Mouse (Mus musculus): Measurements from ENCODE around the gene Abr.
A peak's percentile ranks its signal among the peaks of the same experiment; 100 is the strongest.

Gene Abr

GRCm38 (mm10) chr11:76562584-76562983 lies 59.5 kb downstream of the Abr start:
- peak; percentile 24 for DNase-seq

- no peak for DNase-seq
Measured at GRCm38 (mm10) chr11:76562165-76562564, 59.9 kb downstream of the Abr start.

DNA sequence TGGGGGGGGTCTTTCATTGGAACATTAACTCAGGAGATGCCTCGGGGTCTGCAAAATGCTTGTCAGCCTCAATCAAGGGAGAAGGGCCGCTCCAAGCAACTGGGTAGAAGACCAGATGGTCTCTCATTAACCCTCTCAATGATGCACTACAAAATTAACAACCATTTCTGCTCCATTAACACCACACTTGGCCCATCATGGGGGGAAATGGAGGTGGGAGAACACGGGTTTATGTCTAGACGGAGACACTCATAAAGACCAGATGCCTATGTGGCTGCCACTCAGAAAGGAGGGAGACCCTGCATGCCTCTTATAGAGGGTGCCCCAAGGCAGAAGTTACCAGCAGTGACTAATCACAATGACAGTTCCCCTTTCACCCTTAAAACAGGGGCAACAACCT lies 64.3 kb downstream of the Abr start:
- no peak for DNase-seq

DNA sequence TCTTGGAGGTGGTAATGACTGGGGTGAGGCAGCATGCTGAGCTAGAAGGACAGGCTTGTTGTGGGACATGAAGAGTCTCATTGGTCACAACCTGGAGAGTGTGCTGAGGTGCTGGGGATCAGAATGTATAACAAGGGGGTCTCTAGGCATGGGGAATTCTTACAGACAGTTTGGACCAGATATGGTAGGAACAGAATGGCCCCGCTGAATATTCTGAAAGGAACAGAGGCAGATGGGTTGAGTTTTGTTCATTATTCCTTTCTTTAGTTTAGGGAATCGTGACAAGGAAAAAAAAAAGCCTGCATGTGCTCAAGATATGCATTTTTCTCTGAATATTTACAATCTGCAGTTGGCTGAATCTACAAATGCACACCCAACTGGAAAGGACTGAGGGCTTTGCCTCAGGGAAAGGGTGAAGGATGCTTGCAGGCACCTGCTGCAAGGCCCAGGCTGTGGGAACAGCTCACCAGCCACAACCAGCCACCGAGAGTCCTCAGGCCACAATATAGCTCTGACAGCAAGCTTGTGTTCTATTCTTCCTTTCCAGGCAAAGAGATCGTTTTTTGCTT lies 73.9 kb downstream of the Abr start:
- DNase-seq, result no peak

DNA sequence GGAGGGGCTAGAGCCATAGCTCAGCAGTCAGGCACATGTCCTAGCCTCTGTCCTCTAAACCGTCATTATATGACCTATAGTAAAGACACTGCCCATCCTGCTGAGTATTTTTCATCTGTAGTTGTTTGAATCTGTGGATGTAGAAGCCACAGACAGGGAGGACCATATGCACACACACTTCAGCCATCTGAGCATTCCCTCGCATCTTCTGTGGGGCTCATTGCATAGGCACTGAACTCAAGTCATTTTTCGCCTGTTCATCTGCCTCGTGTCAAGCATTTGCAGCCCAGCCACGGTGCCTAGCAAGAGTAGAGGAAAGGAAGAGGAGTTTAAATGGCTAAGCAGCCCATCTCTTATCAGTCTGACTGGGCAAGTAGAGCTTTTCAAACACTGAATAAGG lies 74.7 kb downstream of the Abr start:
- no peak for DNase-seq

DNA sequence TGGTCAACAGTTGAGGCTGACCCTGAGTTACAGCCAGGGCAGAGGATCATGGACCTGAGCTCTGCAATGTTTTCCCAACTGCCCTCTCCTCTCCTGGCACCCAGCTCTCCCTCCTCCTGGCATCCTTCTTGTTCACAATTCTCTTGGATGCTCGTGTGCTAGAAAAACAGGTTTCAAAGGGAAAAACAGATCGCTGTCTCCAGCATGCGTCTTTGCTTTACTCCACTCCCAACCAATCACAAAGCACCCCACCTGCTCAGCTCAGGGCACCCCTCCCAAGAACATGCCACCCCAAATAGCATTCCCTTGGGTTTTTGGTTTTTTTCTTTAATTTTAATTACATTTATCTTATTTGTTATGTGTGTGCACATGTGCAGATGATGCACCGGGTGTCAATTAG lies 75.7 kb downstream of the Abr start:
- DNase-seq, result no peak

DNA sequence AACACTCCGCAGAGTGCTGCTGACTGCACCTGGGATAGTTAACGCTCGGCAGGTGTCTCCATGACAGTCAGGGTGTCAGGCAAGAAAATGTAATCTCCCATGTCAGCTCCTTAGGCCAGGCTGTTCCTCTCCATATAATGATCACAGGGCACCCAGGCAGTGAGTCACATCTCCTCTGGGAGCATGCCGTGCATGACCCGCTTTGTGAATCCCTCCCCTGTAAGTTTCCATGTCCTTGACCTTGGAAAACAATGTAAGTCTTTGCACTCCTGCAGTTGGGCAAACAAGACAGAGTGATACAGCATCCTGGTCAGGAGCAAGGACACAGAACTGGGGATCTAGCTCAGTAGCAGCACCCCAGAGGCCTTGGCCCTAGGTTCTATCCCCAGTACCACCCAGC lies 78.8 kb downstream of the Abr start:
- DNase-seq, result no peak

- DNase-seq, result peak; percentile 40
Measured at GRCm38 (mm10) chr11:76540973-76541372, 81.1 kb downstream of the Abr start.

DNA sequence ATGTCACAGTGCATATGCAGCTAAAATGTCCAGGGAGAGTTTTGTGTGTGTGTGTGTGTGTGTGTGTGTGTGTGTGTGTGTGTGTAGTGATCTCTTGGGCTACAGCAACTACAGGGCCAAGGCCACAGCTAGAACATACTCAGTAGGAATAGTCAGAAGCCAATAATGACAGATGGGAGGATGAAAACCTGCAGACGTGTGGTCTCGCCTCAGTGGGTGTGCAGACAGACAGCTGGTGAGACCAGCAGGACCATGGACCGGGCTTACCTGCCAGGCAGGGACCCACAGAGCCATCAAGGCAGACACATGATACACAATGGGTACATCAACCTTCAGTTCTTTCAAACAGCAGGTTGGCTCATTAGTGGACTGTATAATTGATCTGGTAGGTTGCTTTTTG lies 84.7 kb downstream of the Abr start:
- peak; percentile 82 for DNase-seq

GRCm38 (mm10) chr11:76536576-76537354 lies 85.3 kb downstream of the Abr start:
- peak; percentile 28 for DNase-seq

DNA sequence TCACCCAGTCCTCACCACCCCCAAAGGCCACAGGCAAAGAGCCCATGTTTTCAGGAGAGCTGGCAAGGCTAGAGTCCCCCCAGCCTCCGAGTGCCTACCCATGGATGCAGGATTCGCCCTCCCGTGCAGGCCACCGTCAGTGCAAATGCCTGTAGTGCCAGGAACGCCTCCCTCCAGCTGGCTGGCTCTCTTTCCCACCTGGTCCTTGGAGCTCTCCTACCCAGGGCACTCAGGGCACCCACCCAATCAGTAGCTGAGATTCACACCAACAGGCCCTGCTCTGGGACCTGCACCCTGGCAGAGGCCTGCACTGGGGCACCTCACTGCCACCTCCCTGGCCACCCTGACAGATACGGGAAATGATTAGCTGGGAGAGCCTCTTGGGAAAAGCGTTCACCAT lies 90.1 kb downstream of the Abr start:
- DNase-seq, result no peak

GRCm38 (mm10) chr11:76530966-76531678 lies 91.0 kb downstream of the Abr start:
- DNase-seq, result no peak

DNA sequence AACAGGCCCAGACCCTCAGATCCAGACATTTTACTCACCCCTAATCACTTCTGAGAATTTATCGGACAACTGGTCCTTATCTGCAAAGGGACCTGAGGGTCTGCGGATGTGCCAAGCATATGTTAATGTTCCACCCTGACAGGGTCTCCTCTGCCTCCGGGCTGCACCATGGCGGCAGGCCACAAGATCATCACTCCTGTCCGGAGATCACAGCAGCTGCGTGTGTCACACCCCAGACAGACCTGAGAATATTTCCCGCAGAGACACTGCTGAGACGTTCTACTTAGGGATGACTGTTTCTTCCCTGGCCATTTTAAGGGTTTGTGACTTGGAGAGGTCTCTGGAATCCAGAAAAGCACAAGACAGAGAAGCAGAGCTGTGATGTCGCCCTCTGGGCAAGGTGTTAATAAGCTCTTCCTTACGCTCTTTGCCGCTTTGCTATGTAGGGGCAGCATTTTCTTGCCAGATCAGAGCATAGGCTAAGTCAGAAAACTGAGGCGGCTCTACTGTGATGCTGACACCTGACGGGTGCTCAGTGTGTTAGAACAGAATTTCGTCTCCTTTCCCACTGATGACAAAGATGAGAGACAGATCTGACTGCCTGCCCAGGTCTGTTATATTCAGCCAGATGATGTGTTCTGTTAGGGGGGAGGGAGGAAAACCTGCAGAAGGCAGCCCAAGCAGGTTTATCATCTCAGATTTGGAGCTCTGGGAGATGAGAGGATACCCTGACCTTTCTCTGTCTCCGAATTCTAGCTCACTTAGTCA lies 91.8 kb downstream of the Abr start:
- no peak for DNase-seq

- DNase-seq, result no peak
Measured at GRCm38 (mm10) chr11:76529352-76530141, 92.6 kb downstream of the Abr start.

DNA sequence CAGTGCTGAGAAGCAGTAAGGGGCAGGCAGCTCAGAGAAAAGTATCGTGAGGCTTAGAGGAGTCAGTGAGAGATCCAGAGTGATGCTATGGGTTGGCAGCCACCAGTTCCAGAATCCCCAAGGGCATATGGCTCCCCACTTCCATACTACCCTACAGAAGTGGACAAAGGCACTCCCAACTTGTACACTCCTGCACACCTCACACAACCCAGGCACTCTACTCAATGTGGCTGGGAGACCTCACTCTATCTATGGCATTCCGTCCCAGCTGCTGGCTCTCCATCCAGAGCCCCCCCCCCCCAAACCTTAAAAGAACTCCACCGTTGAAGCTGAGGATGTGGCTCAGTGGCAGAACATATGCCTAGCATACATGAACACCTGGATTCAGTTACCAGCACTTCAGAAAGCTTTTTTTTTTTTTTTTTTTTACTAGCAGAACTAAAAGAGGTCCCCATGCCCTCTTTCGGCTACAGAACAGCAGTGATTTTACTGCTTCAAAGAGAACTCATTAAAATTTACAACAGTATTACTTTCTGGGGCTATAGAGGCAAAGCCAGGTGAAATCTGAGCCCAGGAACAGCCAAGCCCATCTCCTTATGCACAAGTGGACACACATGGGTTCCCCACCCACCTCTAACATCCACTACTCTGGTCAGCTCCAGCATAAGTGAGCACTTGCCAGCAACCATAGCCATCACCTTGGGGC lies 96.3 kb downstream of the Abr start:
- DNase-seq, result no peak

- peak; percentile 72 for DNase-seq
Measured at GRCm38 (mm10) chr11:76524947-76525346, 97.2 kb downstream of the Abr start.

DNA sequence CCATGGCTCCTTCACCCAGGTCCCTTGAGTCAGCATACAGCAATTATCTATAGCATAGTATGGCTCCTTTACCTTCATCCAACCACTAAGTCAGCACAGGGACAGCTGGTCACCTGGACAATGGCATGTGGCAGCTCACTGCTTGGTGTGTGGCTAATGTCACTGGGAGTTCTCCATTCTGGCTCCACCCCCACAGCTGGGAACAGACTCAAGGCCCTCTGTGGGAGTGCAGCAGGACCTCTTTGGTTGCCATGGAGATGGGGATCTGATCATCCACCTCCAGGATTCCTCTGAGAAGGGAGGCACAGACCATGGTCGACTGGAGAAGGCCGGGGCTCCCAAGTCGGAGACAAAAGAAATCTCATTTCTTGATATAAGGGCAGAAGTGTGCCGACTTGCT lies 98.8 kb downstream of the Abr start:
- no peak for DNase-seq

DNA sequence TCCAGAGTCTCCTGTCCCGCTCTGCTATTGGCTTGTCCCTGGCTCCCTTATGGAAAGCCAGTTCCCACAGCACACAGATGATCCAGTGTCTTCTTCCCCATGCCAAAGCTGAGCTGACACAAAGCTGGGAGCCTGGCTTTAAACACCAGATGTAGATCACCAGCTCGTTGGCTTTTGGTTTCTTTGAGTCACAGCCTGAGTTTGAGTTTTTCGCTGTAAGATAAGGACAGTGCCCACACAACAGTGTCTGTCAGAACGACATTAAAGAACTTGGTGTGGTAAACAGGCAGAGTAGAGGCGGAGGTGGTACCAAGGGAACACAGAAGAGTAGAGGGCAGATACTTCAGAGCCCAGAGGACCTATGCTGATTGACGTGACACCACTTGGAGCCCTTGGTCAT lies 101.2 kb downstream of the Abr start:
- DNase-seq, result no peak

DNA sequence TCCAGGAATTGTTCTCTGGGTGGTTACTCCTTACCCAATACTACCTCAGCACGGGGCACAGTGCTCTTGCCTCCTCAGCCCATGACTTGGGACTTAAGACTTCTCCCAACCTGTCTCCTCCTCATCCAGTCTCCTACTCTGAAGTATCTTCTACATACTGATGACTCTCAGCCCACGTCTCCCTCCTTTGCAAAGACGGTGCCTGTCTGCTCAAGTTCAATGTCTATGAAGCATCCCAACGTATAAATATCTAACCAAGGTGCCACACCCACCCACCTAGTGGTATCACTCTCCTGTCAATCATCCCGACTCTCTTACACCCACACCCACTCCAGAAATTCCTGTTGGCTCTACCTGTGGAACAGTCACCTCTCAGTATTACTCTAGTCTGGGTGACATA lies 103.5 kb downstream of the Abr start:
- DNase-seq, result no peak

- DNase-seq, result no peak
Measured at GRCm38 (mm10) chr11:76518125-76518524, 104.0 kb downstream of the Abr start.

DNA sequence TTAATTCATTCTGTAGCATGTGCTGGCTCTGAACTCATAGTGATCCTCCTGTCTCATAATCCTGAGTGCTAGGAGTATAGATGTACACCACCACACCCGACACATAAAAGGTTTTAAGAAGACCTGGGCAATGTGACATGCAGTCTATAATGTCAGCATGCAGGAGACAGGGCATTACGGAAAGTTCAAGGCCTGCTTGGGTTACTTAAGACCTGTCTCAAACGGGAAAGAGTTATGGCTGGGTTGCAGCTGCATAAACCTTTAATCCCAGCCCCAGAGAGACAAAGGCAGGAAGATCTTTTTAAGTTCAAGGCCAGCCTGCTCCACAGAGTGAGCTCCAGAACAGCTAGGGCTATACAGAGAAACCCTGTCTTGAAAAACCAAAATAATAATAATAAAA lies 105.2 kb downstream of the Abr start:
- DNase-seq, result no peak

DNA sequence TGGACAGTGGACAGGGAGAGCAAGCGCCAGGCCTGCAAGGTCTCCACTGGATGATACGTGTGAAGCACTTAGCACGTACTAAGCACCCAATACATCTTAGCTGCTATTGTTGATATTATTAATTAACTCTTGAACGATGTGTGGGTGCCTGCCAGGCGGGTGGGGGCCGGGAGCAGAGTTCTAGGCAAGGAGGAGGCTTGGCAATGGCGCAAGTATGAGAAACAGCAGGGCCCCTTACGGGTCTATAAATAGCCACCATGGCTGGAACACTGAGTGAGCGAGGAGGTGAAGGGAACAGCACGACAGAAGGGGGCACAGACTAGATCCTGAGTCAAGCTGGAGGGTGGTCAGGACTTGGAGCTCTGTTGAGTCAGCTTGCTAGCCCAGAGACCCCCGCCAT lies 107.0 kb downstream of the Abr start:
- DNase-seq, result no peak

Data from cerebellum, adult 9-11 months (tissue).